ENCODE assay signal across 8 mouse cellular contexts in the genomic region with DNA sequence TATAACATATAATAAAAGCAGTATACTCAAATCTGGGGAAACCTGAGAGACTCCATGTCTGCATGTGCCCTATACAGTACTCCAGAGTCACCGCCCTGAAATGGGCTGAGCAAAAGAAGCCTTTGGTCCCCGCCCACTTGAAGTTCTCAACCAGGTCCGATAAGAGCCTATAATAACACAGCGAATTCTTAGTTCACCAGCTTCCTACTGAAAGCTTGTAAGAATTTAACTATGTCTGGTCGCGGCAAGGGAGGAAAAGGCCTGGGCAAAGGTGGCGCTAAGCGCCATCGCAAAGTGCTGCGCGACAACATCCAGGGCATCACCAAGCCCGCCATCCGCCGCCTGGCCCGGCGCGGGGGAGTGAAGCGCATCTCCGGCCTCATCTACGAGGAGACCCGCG. TPM values are rescaled to one million over a fixed set of nuclear protein-coding genes. Genes with fewer than 3 reads are reported as not detected.
DNase-seq lines count a peak whose midpoint lies in the region; ATAC-seq lines count a peak whose summit lies in the region.

Hist1h4b (plus strand) TSS at position 224 of the 400 bp plus-strand sequence.

- H3K27ac ChIP-seq in hindbrain, embryonic 14.5 days: peak within 1 kb of the TSS; percentile 76

- H3K4me1 ChIP-seq in hindbrain, embryonic 14.5 days (replicated peaks; ENCODE audit: control insufficient read depth, insufficient read depth, low read length): peaks cover 17% of the 10 kb centered on the region

- no peaks in the 10 kb centered on the region for H3K9me3 ChIP-seq in hindbrain, embryonic 14.5 days (ENCODE audit: control insufficient read depth, low read length)

- H3K4me2 ChIP-seq in hindbrain, embryonic 14.5 days (replicated peaks): peak within 1 kb of the TSS; percentile 71

- peak within 1 kb of the TSS; percentile 33 for H3K4me3 ChIP-seq in hindbrain, embryonic 14.5 days (replicated peaks; ENCODE audit: low read length)

- peak; percentile 79 for ATAC-seq in hindbrain, embryonic 14.5 days (ENCODE audit: low FRiP score)

- WGBS in hindbrain, embryonic 14.5 days: under 1% methylated on average over 15 of the region's 22 CpGs

- DNase-seq in ZHBTc4 (ENCODE audit: low read depth, low spot score): peak; percentile 95
- peak; percentile 83 to 91 for DNase-seq in cerebellum, postnatal 14 days
- peak; percentile 79 to 84 for DNase-seq in frontal cortex, postnatal 14 days (ENCODE audit: low spot score in 2 of 2)
- peak; percentile 97 for DNase-seq in hindbrain, embryonic 14.5 days (ENCODE audit: low spot score)
- peak; percentile 65 to 75 for DNase-seq in layer of hippocampus, postnatal 25 days (ENCODE audit: extremely low spot score in 1 of 2, low spot score in 1 of 2)
- peak; percentile 91 for DNase-seq in lung, postnatal 14 days
- DNase-seq in retina, embryonic 14.5 days (ENCODE audit: low spot score): peak; percentile 96
- DNase-seq in thymus, postnatal 4 days: peak; percentile 89

- H3K27me3 ChIP-seq in hindbrain, embryonic 14.5 days (ENCODE audit: control insufficient read depth, insufficient read depth, low read length): no peaks in the 10 kb centered on the region

- no peaks in the 10 kb centered on the region for H3K36me3 ChIP-seq in hindbrain, embryonic 14.5 days (replicated peaks; ENCODE audit: control insufficient read depth, insufficient read depth)

- H3K9ac ChIP-seq in hindbrain, embryonic 14.5 days: peak within 1 kb of the TSS; percentile 62

RNA-seq across cellular contexts. Expression of gene Hist1h4b, which starts in this region (rescaled TPM):
- polyA plus RNA-seq in hindbrain, embryonic 14.5 days (2014; fragmentation: Nextera tagmentation; extraction: Ambion mirVana): 2.1 TPM in 1 of 2 replicates, not detected in the other
- total RNA-seq in layer of hippocampus, postnatal 25 days (2021): 10 to 100 TPM; 71.8 to 80.9 TPM

Comparison
In these comparisons a context has a peak if more than half of its experiments do, and no peak if none do; other contexts are left out.
1. Peak in every context shown above with its lines: DNase-seq, ATAC-seq, H3K4me3 ChIP-seq and H3K27ac ChIP-seq.